Mouse (Mus musculus): ENCODE measurements around the gene S100a6.

DNA sequence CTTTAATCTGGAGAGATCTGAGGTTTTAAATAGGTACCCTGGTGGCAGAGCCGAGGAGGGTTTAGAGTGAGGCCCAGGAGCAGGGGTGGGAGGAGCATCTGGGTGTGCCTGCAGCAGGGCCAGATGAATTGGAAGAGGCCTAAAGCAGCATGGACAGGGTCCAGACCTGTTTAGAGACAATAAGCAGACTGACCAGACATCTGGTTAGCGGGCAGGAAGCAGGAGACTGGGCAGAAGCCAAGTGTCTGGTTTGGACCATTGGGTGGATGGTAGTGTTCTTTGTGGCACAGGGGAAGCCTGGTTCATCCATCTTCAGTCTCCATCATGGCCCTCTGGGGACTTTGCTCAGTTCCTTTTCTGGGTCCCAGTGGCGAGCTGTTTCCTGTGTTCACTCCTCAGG lies 28.8 kb upstream of the S100a6 start:
- TF ChIP-seq POLR2A (IDR thresholded peaks at IDR 0.05; ENCODE audit: low read depth, low read length) (no peak), CTCF (IDR thresholded peaks at IDR 0.05; ENCODE audit: extremely low read depth, insufficient read depth, insufficient read length, insufficient replicate concordance) (no peak)

All from spleen, adult 2 months (tissue).